ENCODE assay signal across 12 mouse cellular contexts in the genomic region with DNA sequence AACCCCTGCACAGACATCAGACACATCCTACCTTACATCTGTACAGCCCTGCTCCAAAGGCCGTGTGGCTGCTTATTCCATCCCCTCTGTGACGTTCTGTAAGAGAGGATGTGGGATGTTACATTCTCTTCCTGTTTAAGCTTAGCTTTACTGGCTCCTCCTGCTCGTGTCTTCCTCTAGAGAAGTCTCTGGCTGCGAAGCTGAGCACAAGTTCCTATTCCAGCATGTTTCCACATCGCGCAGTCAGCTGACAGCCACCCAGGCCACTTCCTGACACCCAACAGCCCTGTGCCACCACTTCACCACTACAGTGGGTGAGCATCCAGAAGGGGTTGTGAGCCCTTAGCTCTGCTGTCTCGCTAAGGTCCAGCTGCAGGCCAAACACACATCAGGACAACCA. TPM values are rescaled to one million over a fixed set of nuclear protein-coding genes. Genes with fewer than 3 reads are reported as not detected.
DNase-seq lines count a peak whose midpoint lies in the region; ATAC-seq and TF ChIP-seq lines count a peak whose summit lies in the region.
"Had no signal": no experiment of that assay in that cellular context is flagged by ENCODE, and none has a peak within 500 bp of the region (broad histone marks: within the 10 kb centered on the region; RNA-seq: fewer than 3 reads in every experiment).

No protein-coding gene starts in this region.

- 0 out of 2 replicates have a peak overlapping the region, but pooled peaks have one; percentile 18 for H3K9ac ChIP-seq in lung, embryonic 16.5 days (ENCODE audit: low read length)
- H3K9ac ChIP-seq: intestine, embryonic 15.5 days had no signal

- intact Hi-C loops in heart, postnatal 25 days (cut with DNase I): no loop called here
- intact Hi-C loops in left cerebral cortex, postnatal 36 days (cut with DNase I): no loop called here

- peaks cover 6% of the 10 kb centered on the region for H3K36me3 ChIP-seq in lung, embryonic 16.5 days (ENCODE audit: control insufficient read depth, insufficient read depth, low read length)
- H3K36me3 ChIP-seq in small intestine, adult 2 months (ENCODE audit: control insufficient read depth, insufficient read depth, low read length): peaks cover 5% of the 10 kb centered on the region
- H3K36me3 ChIP-seq in kidney, adult 2 months (ENCODE audit: control insufficient read depth, insufficient read depth, low read length): no peaks in the 10 kb centered on the region

- H3K4me2 ChIP-seq in lung, embryonic 16.5 days (ENCODE audit: low read depth, low read length): 0 out of 2 replicates have a peak overlapping the region, but pooled peaks have one; percentile 6
- H3K4me2 ChIP-seq: intestine, embryonic 15.5 days had no signal

- no peak overlapping the region for H3K4me3 ChIP-seq in lung, embryonic 16.5 days (ENCODE audit: low read length)
- no peak overlapping the region for H3K4me3 ChIP-seq in small intestine, adult 2 months (ENCODE audit: low read depth, low read length)
- H3K4me3 ChIP-seq in kidney, adult 2 months (ENCODE audit: insufficient read depth, low read depth, low read length): no peak overlapping the region
- H3K4me3 ChIP-seq: gastrocnemius, adult 2 months; intestine, embryonic 15.5 days had no signal

- TF ChIP-seq CTCF in small intestine, adult 2 months (IDR thresholded peaks at IDR 0.05; ENCODE audit: extremely low read depth, insufficient read length, insufficient replicate concordance, low read depth, low read length): no peak
- no peak for TF ChIP-seq CTCF in kidney, adult 2 months (conservative IDR thresholded peaks at IDR 0.05; ENCODE audit: insufficient read depth, insufficient read length, low read depth, low read length)

- H3K27ac ChIP-seq in lung, embryonic 16.5 days (ENCODE audit: low read length): peak overlapping the region; percentile 69
- 0 out of 2 replicates have a peak overlapping the region, but pooled peaks have one; percentile 34 for H3K27ac ChIP-seq in small intestine, adult 2 months (ENCODE audit: insufficient read depth, low read depth, low read length)
- no peak overlapping the region for H3K27ac ChIP-seq in kidney, adult 2 months (ENCODE audit: insufficient read depth, low read depth, low read length)
- H3K27ac ChIP-seq: gastrocnemius, adult 2 months; intestine, embryonic 15.5 days had no signal

- WGBS in lung, embryonic 16.5 days: 60% methylated on average over 7 of the region's 7 CpGs
- 70% methylated on average over 7 of the region's 7 CpGs for WGBS in small intestine, adult 2 months
- 67% methylated on average over 7 of the region's 7 CpGs for WGBS in kidney, adult 2 months

- TF ChIP-seq POLR2A in small intestine, adult 2 months (IDR thresholded peaks at IDR 0.05; ENCODE audit: low read depth, low read length): no peak
- no peak for TF ChIP-seq POLR2A in kidney, adult 2 months (IDR thresholded peaks at IDR 0.05; ENCODE audit: low read depth, low read length)

- peaks cover 10% of the 10 kb centered on the region for H3K4me1 ChIP-seq in lung, embryonic 16.5 days (replicated peaks; ENCODE audit: control insufficient read depth, insufficient read depth, low read length)
- H3K4me1 ChIP-seq in small intestine, adult 2 months (ENCODE audit: control insufficient read depth, insufficient read depth, insufficient read length, low read length): 0 out of 2 replicates have a peak, but pooled peaks cover 2% of the 10 kb centered on the region
- H3K4me1 ChIP-seq in kidney, adult 2 months (ENCODE audit: control insufficient read depth, insufficient read depth, low read length): no peaks in the 10 kb centered on the region

- H3K9me3 ChIP-seq in lung, embryonic 16.5 days (ENCODE audit: control insufficient read depth, low read length): no peaks in the 10 kb centered on the region
- H3K9me3 ChIP-seq: intestine, embryonic 15.5 days had no signal

- DNase-seq in heart, adult 8-10 months (ENCODE audit: low spot score): peak; percentile 9
- no peak for DNase-seq in heart, postnatal 25 days (ENCODE audit: low spot score)
- DNase-seq in thymus, postnatal 0 days (ENCODE audit: low spot score): peak; percentile 5
- no peak for DNase-seq in thymus, adult 18-20 months
- no peak for DNase-seq in kidney, adult 2 months
- DNase-seq in left cerebral cortex, postnatal 36 days (ENCODE audit: low spot score in 2 of 2): no peak
- DNase-seq: adrenal gland, postnatal 25 days; cerebellum, postnatal 14 days; gastrocnemius, adult 2 months had no signal

- H3K27me3 ChIP-seq in lung, embryonic 16.5 days (ENCODE audit: control insufficient read depth, insufficient read depth, low read depth, low read length): no peaks in the 10 kb centered on the region
- no peaks in the 10 kb centered on the region for H3K27me3 ChIP-seq in small intestine, adult 2 months (ENCODE audit: control insufficient read depth, insufficient read depth, low read length)
- no peaks in the 10 kb centered on the region for H3K27me3 ChIP-seq in kidney, adult 2 months (replicated peaks; ENCODE audit: control insufficient read depth, insufficient read depth, low read length)
- H3K27me3 ChIP-seq: intestine, embryonic 15.5 days had no signal

- peak; percentile 26 for ATAC-seq in lung, embryonic 16.5 days (ENCODE audit: low read depth)

RNA-seq across cellular contexts. Expression of a gene that starts 37.2 kb away (rescaled TPM):
- 10 to 100 TPM; 12.5 to 14.9 (median 12.9) TPM for total RNA-seq in heart, adult 8-10 months (2022)
- total RNA-seq in heart, postnatal 25 days (2021): 10 to 100 TPM; 13.4 to 14.1 TPM
- polyA plus RNA-seq in thymus, postnatal 0 days (2015; fragmentation: Nextera tagmentation; extraction: Ambion mirVana): 31.6 and 32.7 TPM in 2 replicates
- polyA plus RNA-seq in lung, embryonic 16.5 days (2015; fragmentation: Nextera tagmentation; extraction: Ambion mirVana): 33.2 and 34.6 TPM in 2 replicates
- polyA plus RNA-seq in small intestine, adult 2 months (2012; rRNA removed): 7.1 and 10.8 TPM in 2 replicates
- polyA plus RNA-seq in kidney, adult 2 months (2012; rRNA removed): 14.6 and 16.4 TPM in 2 replicates
- total RNA-seq in left cerebral cortex, postnatal 36 days (2021): 10 to 100 TPM; 29.0 to 34.2 TPM

Comparison
In these comparisons a context has a peak if more than half of its experiments do, and no peak if none do; other contexts are left out.
1. DNase-seq: peak in heart, adult 8-10 months (single experiment) and thymus, postnatal 0 days (single experiment); none in heart, postnatal 25 days (single experiment), thymus, adult 18-20 months (0 of 2), kidney, adult 2 months (single experiment) and left cerebral cortex, postnatal 36 days (0 of 2).